Mouse (Mus musculus): Measurements from ENCODE around the gene Xab2. TPM values are rescaled to one million over a fixed set of nuclear protein-coding genes. Genes with fewer than 3 reads are reported as not detected.
"Not testable (repeated sequence)": the region's sequence is repeated elsewhere in the genome, so short reads cannot be mapped to it uniquely, and the experiment has no call there.

Xab2 gene
- total RNA-seq, 2 experiments from 2014 or later: 11.0 to 12.5 TPM

DNA sequence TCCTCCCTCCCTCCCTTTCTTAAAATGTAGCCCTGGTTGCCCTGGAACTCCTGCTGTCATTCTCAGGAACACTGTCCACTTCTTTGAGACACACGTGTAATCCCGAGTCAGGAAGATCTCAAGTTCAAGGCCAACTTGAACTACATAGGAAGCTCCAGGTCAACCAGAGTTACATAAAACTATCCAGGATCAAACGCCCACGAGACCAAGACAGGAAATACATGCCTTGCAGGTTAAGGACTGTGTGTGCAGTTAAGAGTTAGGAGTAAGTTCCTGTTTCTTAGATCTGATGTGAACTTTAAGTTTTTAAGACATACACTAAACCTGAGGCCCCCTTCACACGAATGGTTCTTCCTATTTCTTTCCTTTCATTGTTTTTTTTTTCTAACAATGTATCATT is 5.9 kb upstream of the Xab2 start:
- DNase-seq: no peak
- intact Hi-C loops (cut with DNase I; ENCODE audit: low total_unique reads): loop anchor here (10.0 kb wide), 1 partner anchor 48 kb away; the partner anchor contains the start of genes Fcor and Trappc5

DNA sequence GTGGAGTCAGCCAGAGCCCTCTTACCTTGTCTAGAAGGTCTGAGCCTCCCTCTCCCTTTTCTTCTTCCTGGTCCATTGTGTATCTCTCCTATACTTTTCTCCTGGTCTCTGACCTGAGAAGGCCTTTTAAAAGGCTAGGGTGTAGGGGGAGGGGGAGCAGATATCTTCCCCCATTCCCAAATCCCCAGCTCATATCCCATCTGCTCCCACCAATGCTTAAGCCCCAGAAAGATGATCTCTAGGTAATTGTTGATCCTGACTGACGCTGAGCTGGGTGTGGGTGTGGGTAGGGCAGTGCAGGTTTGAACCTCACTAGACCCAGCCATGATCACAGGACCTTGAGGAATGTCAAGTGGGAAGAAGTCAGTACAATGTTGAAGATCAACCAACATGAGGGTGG is 4.3 kb upstream of the Xab2 start, which contains the start of gene Pcp2:
TSS of gene Pcp2 (minus strand) at position 101 of the 400 bp plus-strand sequence.
- intact Hi-C loops (cut with DNase I; ENCODE audit: low total_unique reads): loop anchor here (10.0 kb wide), 1 partner anchor 49 kb away; the partner anchor contains the start of genes Fcor and Trappc5
- no peak for DNase-seq

DNA sequence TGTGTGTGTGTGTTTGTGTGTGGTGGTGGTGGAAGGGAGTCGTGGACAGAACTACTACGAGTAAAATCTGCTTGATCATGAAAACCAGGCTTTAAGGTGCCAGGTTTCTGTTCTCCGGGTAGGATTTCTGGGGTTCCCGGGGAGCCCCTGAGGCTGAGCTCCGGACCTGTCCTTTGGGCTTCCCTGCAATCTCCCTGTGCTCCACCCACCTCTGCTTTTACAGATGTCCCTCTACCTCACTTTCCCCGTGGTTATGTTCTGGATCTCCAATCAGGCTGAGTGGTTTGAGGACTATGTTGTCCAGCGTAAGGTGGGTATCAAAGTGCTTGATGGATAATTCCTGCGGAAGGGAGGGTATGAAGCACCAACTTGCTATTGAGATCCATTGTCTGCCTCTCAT is 1.0 kb upstream of the Xab2 start:
- no peak for DNase-seq
- intact Hi-C loops (cut with DNase I; ENCODE audit: low total_unique reads): loop anchor here (10.0 kb wide), 1 partner anchor 53 kb away; the partner anchor contains the start of genes Fcor and Trappc5

GRCm38 (mm10) chr8:3609816-3610150 is 11.3 kb downstream of the Xab2 start:
- intact Hi-C loops (cut with DNase I; ENCODE audit: low total_unique reads): no loop called here

GRCm38 (mm10) chr8:3609046-3609815 is 11.9 kb downstream of the Xab2 start:
- DNase-seq: no peak
- intact Hi-C loops (cut with DNase I; ENCODE audit: low total_unique reads): no loop called here

More at GRCm38 (mm10) chr8:3609816-3610150, 11.3 kb downstream of the Xab2 start:
- DNase-seq: no peak

DNA sequence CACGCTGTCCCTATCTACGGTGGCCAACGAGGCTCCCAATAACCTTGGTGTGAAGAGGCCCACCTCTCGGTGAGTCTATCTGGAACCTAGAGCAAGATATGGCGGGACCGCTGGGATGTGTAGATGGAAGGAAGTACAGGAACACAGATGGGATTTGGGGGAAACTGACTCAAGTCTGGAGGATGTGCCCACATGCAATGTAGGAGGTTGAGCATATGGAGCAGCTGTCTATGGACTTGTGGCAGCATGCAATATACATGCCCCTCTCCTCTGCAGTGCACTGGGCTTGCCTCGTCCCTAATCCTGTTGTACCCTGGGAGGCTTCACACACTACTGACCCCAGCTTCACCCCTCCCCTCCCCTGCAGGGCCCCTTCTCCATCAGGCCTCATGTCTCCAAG is 13.3 kb downstream of the Xab2 start:
- DNase-seq: no peak
- intact Hi-C loops (cut with DNase I; ENCODE audit: low total_unique reads): no loop called here

DNA sequence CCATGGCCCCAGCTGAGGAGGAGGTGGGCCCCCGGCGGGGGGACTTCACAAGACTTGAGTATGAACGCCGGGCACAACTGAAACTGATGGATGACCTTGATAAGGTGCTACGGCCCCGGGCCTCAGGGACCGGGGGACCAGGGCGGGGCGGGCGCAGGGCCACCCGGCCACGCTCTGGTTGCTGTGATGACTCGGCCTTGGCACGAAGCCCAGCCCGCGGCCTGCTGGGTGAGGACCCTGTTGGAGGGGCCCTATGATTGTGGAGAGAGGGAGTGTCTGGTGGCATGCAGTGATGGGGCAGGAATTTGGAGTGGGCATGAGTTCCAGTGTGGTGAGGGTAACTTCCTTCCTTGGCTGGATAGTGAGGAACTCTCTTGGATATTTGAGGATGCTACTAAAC is 14.5 kb downstream of the Xab2 start:
- DNase-seq: no peak
- intact Hi-C loops (cut with DNase I; ENCODE audit: low total_unique reads): no loop called here

DNA sequence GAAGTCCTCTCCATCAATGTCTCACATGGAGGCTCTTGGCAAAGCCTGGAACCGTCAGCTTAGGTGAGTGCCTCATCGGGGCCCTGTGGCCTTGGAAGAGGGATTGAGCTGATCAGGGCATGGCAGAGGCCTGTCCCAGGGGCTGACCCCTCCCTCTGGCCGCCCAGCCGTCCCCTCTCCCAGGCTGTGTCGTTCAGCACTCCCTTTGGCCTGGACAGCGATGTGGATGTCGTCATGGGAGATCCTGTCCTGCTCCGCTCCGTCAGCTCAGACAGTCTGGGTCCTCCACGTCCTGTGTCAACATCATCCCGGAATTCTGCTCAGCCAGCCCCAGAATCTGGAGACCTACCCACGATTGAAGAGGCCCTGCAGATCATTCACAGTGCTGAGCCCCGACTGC is 17.7 kb downstream of the Xab2 start:
- intact Hi-C loops (cut with DNase I; ENCODE audit: low total_unique reads): no loop called here
- no peak for DNase-seq

GRCm38 (mm10) chr8:3600401-3600800 is 20.7 kb downstream of the Xab2 start:
- DNase-seq: peak; percentile 65
- intact Hi-C loops (cut with DNase I; ENCODE audit: low total_unique reads): no loop called here

DNA sequence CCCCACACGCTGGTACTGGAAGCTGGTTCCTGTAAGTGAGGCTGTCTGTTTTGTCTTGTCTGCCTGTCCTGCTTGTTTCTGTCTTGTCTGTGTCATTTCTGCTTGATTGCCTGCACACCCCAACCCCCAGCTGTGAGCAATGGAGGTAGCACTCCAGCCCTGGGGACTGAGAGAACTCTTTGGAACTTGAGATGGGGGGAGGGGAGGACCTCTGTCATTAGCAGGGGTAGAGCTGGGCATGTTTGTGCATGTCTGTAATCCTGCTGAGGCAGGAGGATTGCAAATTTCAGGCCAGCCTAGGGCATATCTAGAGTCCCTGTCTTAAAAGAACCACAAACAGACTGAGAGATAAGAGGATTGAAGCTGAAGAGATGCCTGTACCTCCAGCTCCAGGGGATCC is 21.9 kb downstream of the Xab2 start:
- no peak for DNase-seq
- intact Hi-C loops (cut with DNase I; ENCODE audit: low total_unique reads): no loop called here

GRCm38 (mm10) chr8:3598054-3598453 is 23.1 kb downstream of the Xab2 start:
- DNase-seq: no peak
- intact Hi-C loops (cut with DNase I; ENCODE audit: low total_unique reads): no loop called here

DNA sequence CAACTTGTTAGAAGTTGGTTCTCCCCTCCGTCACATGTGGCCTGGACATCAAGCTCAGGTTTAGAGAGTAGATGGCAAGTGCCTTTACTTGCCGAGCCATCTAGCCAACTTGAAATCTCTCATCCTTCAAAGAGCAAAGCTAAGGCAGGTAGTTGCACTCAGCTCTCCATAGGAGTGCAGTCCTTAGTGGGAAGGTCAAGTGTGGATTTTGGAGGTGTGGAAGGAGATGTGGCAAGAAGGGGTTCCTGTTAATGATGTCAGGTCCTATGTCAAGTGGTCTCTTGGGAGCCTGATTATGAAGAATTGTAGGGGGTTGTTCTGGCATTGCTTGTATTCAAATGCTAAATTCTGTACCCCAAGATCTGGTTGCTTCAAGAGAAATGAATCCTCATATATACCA is 26.6 kb downstream of the Xab2 start:
- no peak for DNase-seq
- intact Hi-C loops (cut with DNase I; ENCODE audit: low total_unique reads): no loop called here

DNA sequence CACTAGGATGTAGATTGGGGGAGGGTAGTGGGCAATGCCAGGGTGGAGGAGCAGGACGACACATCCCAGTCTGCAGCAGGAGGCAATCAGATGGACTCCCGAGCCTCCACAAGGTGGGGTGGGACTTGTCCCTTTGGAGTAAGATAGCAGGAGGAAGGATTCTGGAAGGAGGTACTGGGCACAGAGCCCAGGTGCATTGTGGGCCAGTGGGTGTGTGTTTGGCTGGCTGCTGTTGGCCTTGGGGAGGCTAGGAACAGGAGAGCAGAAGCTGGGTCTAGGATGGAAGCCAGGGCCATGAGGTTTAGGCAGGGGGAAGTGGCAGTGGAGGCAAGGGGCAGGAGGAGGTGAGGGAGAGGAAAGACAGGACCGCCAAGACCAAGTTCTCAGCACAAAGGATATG is 27.6 kb downstream of the Xab2 start:
- intact Hi-C loops (cut with DNase I; ENCODE audit: low total_unique reads): no loop called here

DNA sequence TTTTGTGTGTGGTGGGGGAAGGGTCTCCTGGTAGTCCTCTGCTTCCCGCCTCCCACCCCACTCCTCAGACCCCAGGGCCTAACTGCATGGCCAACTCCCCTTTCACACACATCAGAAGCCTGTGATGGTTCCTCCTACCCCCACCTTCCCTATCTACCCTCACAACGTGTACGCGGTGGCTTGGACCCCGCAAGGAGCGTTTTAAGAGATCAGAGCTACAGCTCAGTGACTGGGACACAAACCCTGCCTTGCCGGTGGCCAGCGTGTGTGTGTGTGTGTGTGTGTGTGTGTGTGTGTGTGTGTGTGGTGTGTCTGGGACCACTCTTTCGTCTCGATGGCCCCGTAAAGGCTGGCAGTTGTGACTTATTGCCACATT is 32.9 kb downstream of the Xab2 start:
- no peak for DNase-seq
- intact Hi-C loops (cut with DNase I; ENCODE audit: low total_unique reads): no loop called here

More for the DNA sequence above, 27.6 kb downstream of the Xab2 start:
- DNase-seq: no peak

- intact Hi-C loops (cut with DNase I; ENCODE audit: low total_unique reads): no loop called here
- no peak for DNase-seq
Measured at GRCm38 (mm10) chr8:3587391-3588257, 33.5 kb downstream of the Xab2 start.

DNA sequence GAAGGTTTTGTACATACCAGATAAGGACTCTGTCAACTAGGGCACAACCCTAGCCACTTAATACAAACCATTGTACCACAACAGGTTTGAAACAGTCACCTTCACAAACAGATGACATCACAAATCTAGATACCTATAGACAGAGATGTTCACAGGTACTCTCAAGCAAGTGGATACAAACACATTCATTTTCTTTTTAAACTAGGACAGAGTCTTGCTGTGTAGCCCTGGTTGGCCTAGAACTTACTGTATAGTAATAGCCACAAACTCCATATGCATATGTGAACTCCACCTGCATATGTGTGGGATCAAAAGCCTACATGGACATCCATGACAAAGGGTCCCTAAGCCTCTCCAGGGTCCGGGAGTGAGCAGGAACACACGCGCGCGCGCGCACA is 34.1 kb downstream of the Xab2 start, which contains the start of gene Camsap3:
TSS of gene Camsap3 (plus strand) at position 301 of the 398 bp plus-strand sequence.
- intact Hi-C loops (cut with DNase I; ENCODE audit: low total_unique reads): no loop called here
- DNase-seq: no peak

- DNase-seq: no peak
- intact Hi-C loops (cut with DNase I; ENCODE audit: low total_unique reads): no loop called here
Measured at GRCm38 (mm10) chr8:3586452-3586851, 34.7 kb downstream of the Xab2 start.

GRCm38 (mm10) chr8:3581961-3582360 is 39.2 kb downstream of the Xab2 start:
- intact Hi-C loops (cut with DNase I; ENCODE audit: low total_unique reads): not testable (repeated sequence)

GRCm38 (mm10) chr8:3579390-3580364 is 41.4 kb downstream of the Xab2 start:
- DNase-seq: no peak
- intact Hi-C loops (cut with DNase I; ENCODE audit: low total_unique reads): no loop called here

More at GRCm38 (mm10) chr8:3581961-3582360, 39.2 kb downstream of the Xab2 start:
- not testable (repeated sequence) for DNase-seq

Data from gastrocnemius, postnatal 14 days (tissue).